Mouse (Mus musculus): ENCODE measurements around the gene Vmn1r81. TPM values are rescaled to one million over a fixed set of nuclear protein-coding genes. Genes with fewer than 3 reads are reported as not detected.

Gene Vmn1r81
- not detected for total RNA-seq (2021)

- intact Hi-C loops (cut with DNase I): no loop called here
- DNase-seq (ENCODE audit: low spot score in 2 of 2): no peak
Measured at GRCm38 (mm10) chr7:12268169-12268568, at the start of gene Vmn1r81. TSS of gene Vmn1r81 (minus strand) at chr7:12268269.

- no peak for DNase-seq (ENCODE audit: low spot score in 2 of 2)
- intact Hi-C loops (cut with DNase I): no loop called here
Measured at GRCm38 (mm10) chr7:12300130-12300529, 32.1 kb upstream of the Vmn1r81 start, which contains the start of gene Vmn1r82. TSS of gene Vmn1r82 (plus strand) at chr7:12300430.

- DNase-seq (ENCODE audit: low spot score in 2 of 2): no peak
- intact Hi-C loops (cut with DNase I): no loop called here
Measured at GRCm38 (mm10) chr7:12204141-12204540, 63.9 kb downstream of the Vmn1r81 start.

Other genes with a start within 250 kb of the Vmn1r81 start
- not detected for gene Vmn1r77, start 231.5 kb downstream of the Vmn1r81 start, total RNA-seq (2021)
- gene Vmn1r78, start 118.0 kb downstream of the Vmn1r81 start, total RNA-seq (2021): not detected
- gene Vmn1r79, start 97.0 kb downstream of the Vmn1r81 start, total RNA-seq (2021): not detected
- gene Vmn1r80, start 79.0 kb downstream of the Vmn1r81 start, total RNA-seq (2021): not detected
- gene Vmn1r82, start 32.2 kb upstream of the Vmn1r81 start, total RNA-seq (2021): not detected
- not detected for gene Vmn1r83, start 61.2 kb upstream of the Vmn1r81 start, total RNA-seq (2021)
- not detected for gene Vmn1r84, start 101.0 kb upstream of the Vmn1r81 start, total RNA-seq (2021)
- gene Zfp551, start 154.5 kb upstream of the Vmn1r81 start, total RNA-seq (2021): 1 to 10 TPM; 7.6 to 7.7 TPM
- gene Zfp606, start 210.0 kb upstream of the Vmn1r81 start, total RNA-seq (2021): 10 to 100 TPM; 11.1 to 16.0 TPM
- not detected for gene 2900092C05Rik, start 244.2 kb upstream of the Vmn1r81 start, total RNA-seq (2021)

Measured in left cerebral cortex, postnatal 36 days (tissue).